Mouse (Mus musculus) brain, embryonic 14.5 days (tissue): Measurements from ENCODE around the gene Hoxd13. TPM values are rescaled to one million over a fixed set of nuclear protein-coding genes. Genes with fewer than 3 reads are reported as not detected.

Source experiments
- DNase-seq: peaks from one replicate; pipeline ENCODE4 v3.0.0-alpha.2; 2011; ENCODE audit warnings: low read depth
- CTCF ChIP-seq: fragments of 200-500 bp; IDR thresholded peaks from 2 replicates; pipeline ENCODE4 v1.5.1; 2012; ENCODE audit warnings: inconsistent platforms, mild to moderate bottlenecking, moderate library complexity, borderline replicate concordance; ENCODE audit not compliant: insufficient read depth, insufficient read length; ENCODE audit errors: extremely low read depth
- POLR2A ChIP-seq: fragments of 200-500 bp; IDR thresholded peaks from 2 replicates; pipeline ENCODE4 v1.6.1; 2012; ENCODE audit warnings: mild to moderate bottlenecking, inconsistent platforms, borderline replicate concordance; ENCODE audit not compliant: poor library complexity, insufficient read depth, insufficient read length, severe bottlenecking; ENCODE audit errors: extremely low read depth
- polyA plus RNA-seq: library from polyadenylated mRNA; depleted of rRNA; stranded (reverse); fragments of >200 nt; gene quantifications from 2 replicates; pipeline ENCODE4 v1.2.3, GENCODE M21; 2012

Gene Hoxd13
- polyA plus RNA-seq, 1 experiment: 0.16 TPM

- DNase-seq: no peak
- TF ChIP-seq CTCF (no peak), POLR2A (no peak)
Observed at GRCm38 (mm10) chr2:74707599-74707998, 39.5 kb downstream of the Hoxd13 start.

GRCm38 (mm10) chr2:74708676-74709075 is 40.6 kb downstream of the Hoxd13 start:
- DNase-seq: no peak

GRCm38 (mm10) chr2:74709465-74710419 is 41.6 kb downstream of the Hoxd13 start:
- no peak for DNase-seq
- TF ChIP-seq POLR2A (no peak), CTCF (no peak)

More at GRCm38 (mm10) chr2:74708676-74709075, 40.6 kb downstream of the Hoxd13 start:
- TF ChIP-seq POLR2A (no peak), CTCF (no peak)

GRCm38 (mm10) chr2:74710929-74711543 is 42.9 kb downstream of the Hoxd13 start:
- DNase-seq: no peak
- TF ChIP-seq CTCF (no peak), POLR2A (no peak)

GRCm38 (mm10) chr2:74711721-74712621 is 43.9 kb downstream of the Hoxd13 start, which contains the start of the genes Hoxd3 and Hoxd4:
Gene Hoxd3 (plus strand): TSS chr2:74711927.
Gene Hoxd4 (plus strand): TSS chr2:74711929.
- TF ChIP-seq POLR2A: no peak
- no peak for TF ChIP-seq CTCF
- peak; percentile 51 for DNase-seq

- peak; percentile 55 for DNase-seq
- TF ChIP-seq CTCF (no peak), POLR2A (no peak)
Observed at GRCm38 (mm10) chr2:74713239-74714150, 45.4 kb downstream of the Hoxd13 start.

GRCm38 (mm10) chr2:74714156-74714789 is 46.2 kb downstream of the Hoxd13 start:
- TF ChIP-seq CTCF (no peak), POLR2A (no peak)

GRCm38 (mm10) chr2:74714881-74715280 is 46.8 kb downstream of the Hoxd13 start:
- no peak for DNase-seq
- TF ChIP-seq POLR2A (no peak), CTCF (no peak)

More at GRCm38 (mm10) chr2:74714156-74714789, 46.2 kb downstream of the Hoxd13 start:
- no peak for DNase-seq

GRCm38 (mm10) chr2:74715504-74716241 is 47.6 kb downstream of the Hoxd13 start:
- no peak for TF ChIP-seq POLR2A
- TF ChIP-seq CTCF: peak; percentile 87
- DNase-seq: peak; percentile 89

GRCm38 (mm10) chr2:74720384-74720783 is 52.3 kb downstream of the Hoxd13 start:
- TF ChIP-seq POLR2A: no peak
- no peak for TF ChIP-seq CTCF
- DNase-seq: no peak
